Mouse (Mus musculus) cerebellum, adult 2 months (tissue): ENCODE measurements around the gene Cacnb4. TPM values are rescaled to one million over a fixed set of nuclear protein-coding genes. Genes with fewer than 3 reads are reported as not detected.

ENCODE experiments used
- DNase-seq, 2 experiments: peaks; one replicate each; pipeline ENCODE4 v3.0.0; 2021
- H3K27ac ChIP-seq: fragments of 200-500 bp; 2 replicates; pipeline ENCODE4 v1.5.1; 2012; ENCODE audit warnings: low read length, control low read depth, inconsistent platforms; ENCODE audit not compliant: insufficient read depth
- H3K27me3 ChIP-seq: fragments of 200-500 bp; 2 replicates; pipeline ENCODE4 v1.6.1; 2012; ENCODE audit warnings: inconsistent platforms, mild to moderate bottlenecking, low read length, moderate library complexity; ENCODE audit not compliant: control insufficient read depth, insufficient read depth
- H3K4me1 ChIP-seq: fragments of 200-500 bp; 2 replicates; pipeline ENCODE4 v1.6.1; 2011; ENCODE audit warnings: low read length; ENCODE audit not compliant: control insufficient read depth, insufficient read depth
- H3K4me3 ChIP-seq: fragments of 200-500 bp; replicated peaks from 2 replicates; pipeline ENCODE3; 2011; ENCODE audit warnings: mild to moderate bottlenecking, low read depth, low read length, control low read depth; ENCODE audit not compliant: insufficient read depth
- CTCF ChIP-seq: fragments of 200-500 bp; IDR thresholded peaks from 2 replicates; pipeline ENCODE4 v1.5.1; 2011; ENCODE audit warnings: low read depth, mild to moderate bottlenecking, control low read depth, low read length, moderate library complexity, borderline replicate concordance; ENCODE audit not compliant: insufficient read depth
- POLR2A ChIP-seq: fragments of 200-500 bp; IDR thresholded peaks from 2 replicates; pipeline ENCODE4 v1.6.1; 2011; ENCODE audit warnings: low read length, control low read depth, borderline replicate concordance; ENCODE audit not compliant: insufficient read depth
- WGBS: fragments of 180-500 bp; shearing (Covaris S2); methylation state at CpG from one replicate; pipeline ENCODE4 v1.1.7; 2018; 5-methylcytosine and 5-hydroxymethylcytosine counted together
- polyA plus RNA-seq: library from polyadenylated mRNA; depleted of rRNA; stranded (reverse); fragments of >200 nt; gene quantifications from 2 replicates; pipeline ENCODE4 v1.2.3, GENCODE M21; 2012

Gene Cacnb4
- polyA plus RNA-seq, 1 experiment = 64.7 TPM

DNA sequence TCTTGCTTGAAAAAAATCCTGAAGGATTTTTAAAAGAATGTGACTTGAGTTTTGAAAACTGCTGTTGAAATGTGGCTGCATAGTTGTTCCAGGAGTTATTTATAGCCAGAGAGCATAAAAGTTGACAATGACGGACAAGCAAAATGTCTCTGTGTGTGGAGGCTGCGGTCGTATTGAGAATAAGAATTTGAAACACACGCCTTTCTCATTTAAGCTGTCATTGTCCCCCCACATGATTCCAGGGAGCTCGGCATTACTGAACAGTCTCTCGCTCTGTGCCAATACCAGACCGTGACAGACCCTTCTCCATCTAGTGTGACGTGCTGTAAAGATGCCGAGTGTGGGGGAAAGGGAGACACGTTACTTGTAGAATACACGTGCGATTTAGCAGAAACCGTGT, 183.8 kb downstream of the Cacnb4 start:
- H3K27me3 ChIP-seq = no peaks in the 10 kb centered on the region
- 40% methylated on average over 13 of the region's 13 CpGs for WGBS
- TF ChIP-seq POLR2A (no peak), CTCF (no peak)
- DNase-seq = no peak
- peak overlapping the region; percentile 15; the same call in 1 of the 2 replicates for H3K27ac ChIP-seq
- H3K4me1 ChIP-seq = peaks cover 28% of the 10 kb centered on the region
- H3K4me3 ChIP-seq = no peak overlapping the region

DNA sequence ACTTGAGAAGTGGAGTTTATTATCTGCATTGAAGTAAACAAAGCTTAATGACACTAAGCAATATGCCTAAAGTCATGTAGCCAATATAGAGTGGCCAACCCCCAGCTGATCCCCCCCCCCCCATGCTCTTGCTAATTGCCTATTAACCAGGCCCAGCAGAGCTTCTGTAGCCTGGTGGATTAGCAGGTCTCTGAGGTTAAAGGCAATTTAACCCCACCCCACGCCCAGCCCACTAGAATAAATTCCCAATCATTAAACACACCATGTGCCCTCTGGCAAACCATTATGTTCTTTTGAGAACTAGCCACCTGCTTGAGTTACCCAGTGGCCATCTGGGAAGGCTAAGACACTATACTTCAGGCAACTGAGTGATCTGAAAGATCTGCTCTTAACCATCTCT, 186.8 kb downstream of the Cacnb4 start:
- WGBS = 45% methylated on average over 1 of the region's 1 CpGs
- peak in 1 of 2 experiments; percentile 8 for DNase-seq
- no peak for TF ChIP-seq CTCF
- TF ChIP-seq POLR2A = no peak
- no peaks in the 10 kb centered on the region for H3K27me3 ChIP-seq
- no peak overlapping the region for H3K4me3 ChIP-seq
- peaks cover 16% of the 10 kb centered on the region for H3K4me1 ChIP-seq
- no peak overlapping the region for H3K27ac ChIP-seq

DNA sequence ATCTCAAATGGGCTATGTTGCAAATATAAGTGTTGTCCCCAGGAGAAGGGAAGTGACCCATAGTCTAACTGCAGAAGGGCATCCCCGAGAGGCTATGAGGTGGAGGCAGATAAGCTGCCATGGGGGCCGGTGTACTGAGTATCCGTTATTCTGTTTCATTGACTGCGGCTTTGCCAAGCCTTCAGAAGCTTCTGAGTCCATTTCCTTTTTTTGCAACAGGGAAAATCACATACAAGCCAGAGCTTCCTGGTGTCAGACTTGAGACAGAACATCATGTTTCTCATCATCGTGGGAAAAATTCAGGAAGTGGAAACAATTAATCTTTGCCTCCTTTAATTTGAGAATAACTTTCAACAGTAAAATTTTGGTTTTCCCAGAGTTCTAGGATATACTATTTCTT, 193.1 kb downstream of the Cacnb4 start:
- DNase-seq = no peak
- peak overlapping the region; percentile 68 for H3K27ac ChIP-seq
- H3K27me3 ChIP-seq = no peaks in the 10 kb centered on the region
- TF ChIP-seq CTCF (no peak), POLR2A (no peak)
- H3K4me3 ChIP-seq = no peak overlapping the region
- 15% methylated on average over 5 of the region's 5 CpGs for WGBS
- H3K4me1 ChIP-seq = peaks cover 16% of the 10 kb centered on the region; the same call in 1 of the 2 replicates

DNA sequence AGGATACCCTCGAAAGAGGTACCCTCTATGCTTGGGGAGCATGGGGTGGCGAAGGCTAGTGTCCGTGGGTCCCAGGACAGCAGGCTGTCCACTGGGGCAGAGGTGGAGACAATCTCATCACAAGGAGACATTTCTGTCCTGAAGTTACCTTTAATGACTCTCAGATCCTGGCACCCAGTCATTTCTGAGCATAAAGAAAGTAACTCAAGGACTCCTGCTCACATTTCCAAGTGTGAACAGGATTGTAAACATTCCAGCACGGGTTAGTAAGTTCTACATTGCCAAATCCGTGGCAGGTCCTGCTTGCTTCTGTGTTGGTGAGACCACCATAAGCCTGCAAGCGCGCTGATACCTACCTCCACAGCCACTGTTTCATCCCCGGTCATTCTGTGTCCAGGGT, 196.2 kb downstream of the Cacnb4 start:
- Histone ChIP-seq H3K27me3 (no peaks in the 10 kb centered on the region), H3K4me1 (peaks cover 34% of the 10 kb centered on the region), H3K4me3 (no peak overlapping the region), H3K27ac (no peak overlapping the region)
- 77% methylated on average over 8 of the region's 8 CpGs for whole genome bisulfite sequencing
- no peak for DNase-seq
- TF ChIP-seq POLR2A (no peak), CTCF (no peak)

DNA sequence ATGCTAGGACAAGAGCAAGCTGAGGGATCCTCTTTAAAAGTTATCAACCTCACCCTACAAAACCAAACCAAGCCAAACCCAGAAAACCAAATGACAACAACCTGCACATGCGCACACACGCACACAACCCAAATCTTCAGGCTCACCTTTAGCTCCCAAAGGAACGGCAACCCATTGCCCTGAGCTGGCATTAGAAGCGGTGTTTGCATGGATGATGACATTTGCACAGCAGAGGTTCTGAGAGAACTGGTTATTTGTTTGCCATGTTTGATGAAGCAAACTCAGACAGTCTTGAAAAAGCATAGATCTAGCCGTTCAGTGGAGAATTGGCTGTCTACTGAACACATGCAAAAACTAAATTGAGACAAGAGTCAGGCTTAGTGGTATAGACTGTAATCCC, 198.1 kb downstream of the Cacnb4 start:
- H3K4me3 ChIP-seq = no peak overlapping the region
- no peak for DNase-seq
- H3K27ac ChIP-seq = peak overlapping the region; percentile 15
- H3K27me3 ChIP-seq = no peaks in the 10 kb centered on the region
- WGBS = 55% methylated on average over 5 of the region's 5 CpGs
- H3K4me1 ChIP-seq = peaks cover 51% of the 10 kb centered on the region
- TF ChIP-seq CTCF = no peak
- TF ChIP-seq POLR2A = no peak

DNA sequence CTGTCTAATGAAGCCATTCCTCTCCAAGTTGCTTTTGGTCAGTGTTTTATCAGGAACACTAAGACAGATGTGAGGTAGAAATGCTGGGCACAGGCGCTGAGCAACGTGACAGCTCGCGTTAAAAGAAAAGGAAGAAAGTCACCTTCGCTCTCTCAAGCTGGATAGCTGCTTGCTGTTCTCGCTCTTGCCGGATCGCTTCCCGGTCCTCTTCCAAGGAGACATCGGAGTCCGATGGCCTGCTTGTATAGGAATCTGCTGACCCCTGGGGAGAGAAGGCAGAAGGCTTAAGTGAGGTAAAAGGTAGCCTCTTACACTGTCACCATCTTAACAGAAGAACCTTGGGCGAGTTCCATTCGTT, 199.1 kb downstream of the Cacnb4 start:
- Histone ChIP-seq H3K4me1 (peaks cover 51% of the 10 kb centered on the region), H3K27ac (peak overlapping the region; percentile 94), H3K27me3 (no peaks in the 10 kb centered on the region), H3K4me3 (no peak overlapping the region)
- WGBS = 77% methylated on average over 13 of the region's 13 CpGs
- TF ChIP-seq CTCF = no peak
- TF ChIP-seq POLR2A = no peak
- DNase-seq = peak in 1 of 2 experiments; percentile 41

DNA sequence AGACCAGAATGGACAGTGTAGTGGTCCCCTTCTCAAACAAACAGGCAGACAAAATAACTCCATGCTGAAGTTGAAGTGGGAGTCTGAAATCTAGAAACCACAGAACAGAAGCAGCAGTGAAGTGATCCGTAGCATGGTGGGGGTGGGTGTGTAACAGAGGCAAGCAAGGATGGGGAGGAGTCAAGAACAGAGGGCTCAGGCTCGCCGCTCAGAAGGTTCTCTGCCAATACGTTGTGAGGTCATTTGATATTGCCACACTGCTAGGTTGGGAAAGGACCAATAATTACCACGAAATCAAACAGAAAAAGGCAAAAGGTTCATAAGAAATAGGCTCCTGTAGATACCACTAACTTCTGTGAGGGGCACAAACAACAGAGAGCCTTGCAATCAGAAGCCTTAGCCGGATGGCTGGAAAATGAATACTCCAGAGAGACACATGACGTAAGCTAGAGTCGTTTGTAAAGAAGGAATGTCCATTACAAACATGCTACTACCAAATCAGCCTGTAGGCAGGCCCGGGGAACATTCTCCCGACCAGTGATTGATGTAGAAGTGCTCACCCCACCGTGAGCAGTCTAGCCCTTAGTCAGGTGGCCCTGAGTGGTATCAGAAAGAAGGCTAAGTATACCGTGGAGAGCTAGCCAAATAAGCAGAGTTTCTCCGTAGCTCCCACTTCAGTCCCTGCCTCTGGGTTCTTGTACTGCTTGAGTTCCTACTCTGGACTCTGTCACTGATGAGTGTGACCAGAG, 199.7 kb downstream of the Cacnb4 start:
- H3K27ac ChIP-seq = peak overlapping the region; percentile 94
- TF ChIP-seq CTCF (no peak), POLR2A (no peak)
- 51% methylated on average over 13 of the region's 13 CpGs for WGBS
- no peaks in the 10 kb centered on the region for H3K27me3 ChIP-seq
- peaks cover 56% of the 10 kb centered on the region for H3K4me1 ChIP-seq
- H3K4me3 ChIP-seq = no peak overlapping the region
- no peak for DNase-seq

DNA sequence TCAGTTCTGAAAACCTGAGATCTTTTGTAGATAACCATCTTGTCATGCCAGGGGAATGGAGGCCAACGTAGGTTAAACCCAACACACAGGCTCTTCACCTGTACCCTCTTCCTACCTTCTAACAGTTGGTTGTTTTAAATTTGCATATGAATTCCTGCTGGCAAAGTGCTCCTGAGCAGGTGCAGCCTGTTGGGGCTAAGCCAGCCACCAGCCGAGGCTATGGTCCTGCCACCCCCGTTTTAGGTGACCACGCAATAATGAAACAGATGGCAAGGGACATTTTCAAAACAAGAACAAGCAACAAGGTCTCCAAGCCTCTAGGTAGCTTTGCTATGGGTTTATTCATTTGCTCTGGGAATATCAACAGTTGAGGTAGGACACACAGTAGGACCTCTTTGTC, 200.8 kb downstream of the Cacnb4 start:
- Histone ChIP-seq H3K27ac (peak overlapping the region; percentile 94), H3K4me1 (peaks cover 56% of the 10 kb centered on the region), H3K27me3 (no peaks in the 10 kb centered on the region), H3K4me3 (no peak overlapping the region)
- DNase-seq = peak; percentile 92 to 97
- 21% methylated on average over 4 of the region's 4 CpGs for whole genome bisulfite sequencing
- TF ChIP-seq CTCF = no peak
